Mouse (Mus musculus) hindbrain, embryonic 14.5 days (tissue): Measurements from ENCODE around the gene Ciao1. TPM values are rescaled to one million over a fixed set of nuclear protein-coding genes. Genes with fewer than 3 reads are reported as not detected.

Experiments used
- ATAC-seq: fragments of 200-750 bp; cut with Nextera tagmentation; 2 replicates; pipeline ENCODE4 v1.8.0; 2017; ENCODE audit warnings: moderate number of reproducible peaks, mild to moderate bottlenecking, moderate TSS enrichment, moderate library complexity; ENCODE audit not compliant: low FRiP score
- DNase-seq: peaks from one replicate; pipeline ENCODE4 v3.0.0-alpha.2; 2015; ENCODE audit warnings: low spot score
- H3K27ac ChIP-seq: fragments of 300-500 bp; sonication (generic); 2 replicates; pipeline ENCODE4 v1.5.1; 2014; ENCODE audit warnings: mild to moderate bottlenecking, moderate library complexity
- H3K27me3 ChIP-seq: fragments of 300-500 bp; sonication (generic); 2 replicates; pipeline ENCODE4 v1.6.1; 2014; ENCODE audit warnings: mild to moderate bottlenecking, low read length, mixed read lengths; ENCODE audit not compliant: control insufficient read depth, insufficient read depth
- H3K36me3 ChIP-seq: fragments of 300-500 bp; sonication (generic); replicated peaks from 2 replicates; pipeline ENCODE4 v1.6.1; 2014; ENCODE audit not compliant: control insufficient read depth, insufficient read depth
- H3K4me1 ChIP-seq: fragments of 300-500 bp; sonication (generic); replicated peaks from 2 replicates; pipeline ENCODE4 v1.6.1; 2014; ENCODE audit warnings: antibody characterized with exemption, low read length, mixed read lengths; ENCODE audit not compliant: control insufficient read depth, insufficient read depth
- H3K4me2 ChIP-seq: fragments of 300-500 bp; sonication (generic); replicated peaks from 2 replicates; pipeline ENCODE4 v1.6.1; 2014; ENCODE audit warnings: mild to moderate bottlenecking, moderate library complexity
- H3K4me3 ChIP-seq: fragments of 300-500 bp; sonication (generic); replicated peaks from 2 replicates; pipeline ENCODE4 v1.5.1; 2014; ENCODE audit warnings: mild to moderate bottlenecking, low read length
- H3K9ac ChIP-seq: fragments of 300-500 bp; sonication (generic); 2 replicates; pipeline ENCODE4 v1.6.1; 2014
- H3K9me3 ChIP-seq: fragments of 300-500 bp; sonication (generic); 2 replicates; pipeline ENCODE4 v1.6.1; 2016; ENCODE audit warnings: low read length; ENCODE audit not compliant: control insufficient read depth
- WGBS: fragments of 180-500 bp; shearing (Covaris S2); extraction: QIAGEN DNeasy Blood & Tissue Kit; methylation state at CpG from one replicate; pipeline ENCODE4 v1.1.7; 2014; 5-methylcytosine and 5-hydroxymethylcytosine counted together
- polyA plus RNA-seq: library from polyadenylated mRNA; unstranded; fragments of >200 nt; fragmentation: Nextera tagmentation; extraction: Ambion mirVana; gene quantifications from 2 replicates; pipeline ENCODE4 v1.2.1, GENCODE M21; 2014

Ciao1 gene
- polyA plus RNA-seq, 1 experiment from 2014 or later = 54.6 TPM

DNA sequence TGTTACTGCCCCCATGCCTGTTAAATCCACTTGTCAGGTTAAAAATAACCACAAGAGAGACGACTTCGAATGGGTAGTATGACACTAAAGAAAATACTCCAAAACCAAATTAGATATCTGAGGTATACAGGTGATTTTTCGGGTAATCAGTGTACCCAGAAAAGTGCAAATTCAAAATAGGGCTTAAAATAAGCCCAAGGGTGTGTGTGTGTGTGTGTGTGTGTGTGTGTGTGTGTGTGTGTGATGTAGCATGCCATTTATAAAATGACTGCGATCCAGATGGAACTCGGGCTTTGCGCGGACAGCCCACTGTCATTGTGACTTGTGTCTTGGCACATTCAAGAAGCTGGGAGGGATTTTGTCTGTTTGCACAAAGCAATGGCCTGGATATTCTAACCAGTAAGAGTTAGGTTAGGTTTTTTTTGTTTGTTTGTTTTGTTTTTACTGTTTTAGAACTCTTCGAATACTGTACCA is 23.5 kb upstream of the Ciao1 start:
- H3K27me3 ChIP-seq = no peaks in the 10 kb centered on the region
- 9% methylated on average over 8 of the region's 8 CpGs for WGBS
- H3K4me2 ChIP-seq = peak overlapping the region; percentile 82
- peak overlapping the region; percentile 87 for H3K9ac ChIP-seq
- DNase-seq = peak; percentile 28
- ATAC-seq = no peak
- peaks cover 21% of the 10 kb centered on the region for H3K4me1 ChIP-seq
- peak overlapping the region; percentile 91 for H3K27ac ChIP-seq
- H3K36me3 ChIP-seq = no peaks in the 10 kb centered on the region
- peak overlapping the region; percentile 85 for H3K4me3 ChIP-seq
- H3K9me3 ChIP-seq = no peaks in the 10 kb centered on the region

- Histone ChIP-seq H3K4me3 (peak overlapping the region; percentile 85), H3K27ac (peak overlapping the region; percentile 91), H3K4me1 (peaks cover 21% of the 10 kb centered on the region), H3K9ac (peak overlapping the region; percentile 87), H3K27me3 (no peaks in the 10 kb centered on the region), H3K9me3 (no peaks in the 10 kb centered on the region), H3K36me3 (no peaks in the 10 kb centered on the region), H3K4me2 (peak overlapping the region; percentile 82)
- peak; percentile 84 for DNase-seq
- under 1% methylated on average over 74 of the region's 75 CpGs for WGBS
- peak; percentile 94 for ATAC-seq
Measured at GRCm38 (mm10) chr2:127270300-127271041, 22.9 kb upstream of the Ciao1 start.

DNA sequence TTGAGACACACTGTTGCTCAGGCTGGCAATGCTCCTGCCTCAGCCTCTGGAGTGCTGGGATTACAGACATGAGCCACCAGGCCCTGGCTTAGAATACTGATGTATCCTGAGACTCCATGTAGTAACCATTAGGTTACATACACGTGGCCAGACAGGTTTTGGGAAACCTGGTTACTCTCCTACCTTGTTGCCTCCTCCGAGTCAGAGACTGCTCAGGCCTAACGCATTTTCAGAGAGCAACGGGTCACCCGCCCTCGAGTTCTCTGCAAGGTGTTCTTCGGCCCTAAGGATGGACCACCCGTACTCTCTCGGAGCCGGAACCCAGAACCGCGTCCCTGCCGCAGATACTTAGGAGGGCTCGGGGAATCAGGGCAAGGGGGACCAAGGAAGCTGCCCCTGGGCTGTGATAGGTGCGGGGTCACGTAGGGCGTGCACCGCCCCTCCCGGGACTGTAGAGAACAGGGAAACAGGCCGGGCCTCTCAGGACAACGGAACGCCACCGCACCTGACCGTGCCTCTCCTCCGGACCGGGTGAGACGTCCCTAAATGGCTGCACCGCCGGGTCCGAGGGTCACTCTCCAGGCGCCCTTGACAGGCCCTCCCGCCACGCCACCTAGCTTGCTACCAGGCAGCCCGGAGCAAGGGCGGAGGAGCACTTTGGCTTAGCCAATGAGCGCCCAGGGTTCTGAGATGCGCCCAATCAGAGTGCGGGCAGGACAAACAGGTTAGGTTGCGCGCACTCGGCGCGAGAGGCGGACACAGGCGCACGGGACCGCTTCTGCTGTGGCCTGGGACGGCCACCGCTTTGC is 22.1 kb upstream of the Ciao1 start, which contains the start of gene Stard7:
Gene Stard7 (plus strand): TSS at position 728 of the 809 bp plus-strand sequence.
- H3K4me1 ChIP-seq = peaks cover 17% of the 10 kb centered on the region
- no peaks in the 10 kb centered on the region for H3K9me3 ChIP-seq
- no peaks in the 10 kb centered on the region for H3K27me3 ChIP-seq
- peak; percentile 92 for DNase-seq
- ATAC-seq = peak; percentile 98
- under 1% methylated on average over 48 of the region's 49 CpGs for WGBS
- peak within 1 kb of the TSS; percentile 91 for H3K27ac ChIP-seq
- H3K4me2 ChIP-seq = peak within 1 kb of the TSS; percentile 82
- H3K9ac ChIP-seq = peak within 1 kb of the TSS; percentile 87
- H3K36me3 ChIP-seq = no peaks in the 10 kb centered on the region
- peak within 1 kb of the TSS; percentile 85 for H3K4me3 ChIP-seq

- no peak overlapping the region for H3K9ac ChIP-seq
- H3K4me3 ChIP-seq = no peak overlapping the region
- H3K4me1 ChIP-seq = peaks cover 13% of the 10 kb centered on the region
- no peak overlapping the region for H3K27ac ChIP-seq
- no peaks in the 10 kb centered on the region for H3K9me3 ChIP-seq
- no peaks in the 10 kb centered on the region for H3K36me3 ChIP-seq
- 36% methylated on average over 4 of the region's 4 CpGs for WGBS
- DNase-seq (no peak), ATAC-seq (no peak)
- H3K27me3 ChIP-seq = no peaks in the 10 kb centered on the region
- no peak overlapping the region for H3K4me2 ChIP-seq
Measured at GRCm38 (mm10) chr2:127267854-127268253, 20.2 kb upstream of the Ciao1 start.

DNA sequence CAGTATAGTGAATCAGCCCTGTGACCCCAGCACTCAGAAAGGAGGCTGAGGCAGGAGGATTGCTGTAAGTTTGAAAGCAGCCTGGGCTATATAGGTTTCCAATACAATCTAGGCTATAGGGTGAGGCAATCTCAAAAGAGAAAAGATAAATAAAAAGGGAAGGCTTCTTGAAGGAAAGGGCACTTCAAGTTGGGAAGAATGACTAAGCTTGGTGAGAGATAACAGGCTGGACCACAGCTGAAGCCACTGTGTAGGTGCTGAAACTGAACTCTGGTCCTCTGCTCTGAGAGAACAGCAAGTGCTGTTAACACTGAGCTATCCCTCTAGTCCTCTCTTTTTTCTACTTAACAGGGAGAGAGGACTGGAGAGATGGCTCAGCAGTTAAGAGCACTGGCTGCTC is 14.9 kb upstream of the Ciao1 start:
- H3K27ac ChIP-seq = no peak overlapping the region
- ATAC-seq = no peak
- no peaks in the 10 kb centered on the region for H3K9me3 ChIP-seq
- no peaks in the 10 kb centered on the region for H3K27me3 ChIP-seq
- H3K36me3 ChIP-seq = peaks cover 26% of the 10 kb centered on the region
- no peak overlapping the region for H3K4me3 ChIP-seq
- H3K4me2 ChIP-seq = no peak overlapping the region
- no peak overlapping the region for H3K9ac ChIP-seq
- no peaks in the 10 kb centered on the region for H3K4me1 ChIP-seq
- DNase-seq = no peak

DNA sequence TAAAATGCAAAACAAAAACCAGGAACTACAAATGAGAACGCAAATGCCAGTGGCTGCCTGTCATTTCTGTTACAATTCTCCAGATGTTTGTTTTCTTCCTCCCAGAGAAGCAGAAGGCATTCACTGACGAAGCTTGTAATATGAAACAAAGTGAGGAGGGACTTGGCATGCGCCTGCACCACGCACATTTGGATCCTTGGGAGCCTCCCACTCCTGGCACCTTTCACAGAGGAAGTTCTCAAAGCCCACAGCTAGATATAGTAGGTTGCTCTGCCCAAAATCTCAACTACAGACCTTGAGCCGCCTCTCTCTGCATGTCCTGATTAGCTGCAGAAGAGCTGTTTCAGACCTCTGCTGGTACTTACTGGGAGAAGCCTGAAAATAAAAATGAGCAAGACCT is 11.7 kb upstream of the Ciao1 start:
- Histone ChIP-seq H3K27me3 (no peaks in the 10 kb centered on the region), H3K4me2 (no peak overlapping the region), H3K36me3 (peaks cover 48% of the 10 kb centered on the region), H3K4me1 (no peaks in the 10 kb centered on the region), H3K9ac (no peak overlapping the region), H3K4me3 (no peak overlapping the region), H3K9me3 (no peaks in the 10 kb centered on the region), H3K27ac (no peak overlapping the region)
- 89% methylated on average over 5 of the region's 5 CpGs for WGBS
- DNase-seq (no peak), ATAC-seq (no peak)

GRCm38 (mm10) chr2:127255294-127255693 is 7.7 kb upstream of the Ciao1 start:
- Histone ChIP-seq H3K27ac (no peak overlapping the region), H3K4me1 (no peaks in the 10 kb centered on the region), H3K9ac (no peak overlapping the region), H3K4me3 (no peak overlapping the region), H3K4me2 (no peak overlapping the region), H3K36me3 (peaks cover 53% of the 10 kb centered on the region), H3K9me3 (no peaks in the 10 kb centered on the region), H3K27me3 (no peaks in the 10 kb centered on the region)
- DNase-seq (no peak), ATAC-seq (no peak)
- 95% methylated on average over 6 of the region's 6 CpGs for WGBS

DNA sequence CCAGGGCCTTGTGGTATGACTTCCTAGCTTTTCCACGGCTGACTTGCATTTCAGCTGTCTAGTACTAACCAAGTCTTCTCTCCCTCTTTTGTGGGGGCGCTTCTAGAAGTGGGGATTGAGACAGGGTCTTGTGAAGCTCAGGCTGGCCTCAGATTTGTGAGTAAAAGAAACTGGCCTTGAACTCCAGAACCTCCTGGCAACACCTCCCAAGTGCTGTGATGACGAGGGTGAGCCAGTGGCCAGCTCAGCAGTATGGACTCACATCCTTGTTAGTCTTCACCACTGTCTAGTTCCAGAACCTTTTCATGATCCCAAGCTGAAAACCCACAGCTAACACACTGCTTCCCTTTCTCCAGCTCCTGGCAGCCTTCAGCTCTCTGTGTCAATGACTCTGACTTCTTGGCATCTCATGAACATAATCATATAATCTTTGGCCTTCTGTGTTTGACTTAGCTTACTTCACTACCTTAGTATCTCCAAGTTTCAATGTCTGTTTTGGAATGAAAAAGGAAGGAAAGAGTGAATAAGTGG is 7.1 kb upstream of the Ciao1 start:
- Histone ChIP-seq H3K9ac (no peak overlapping the region), H3K4me1 (no peaks in the 10 kb centered on the region), H3K36me3 (peaks cover 49% of the 10 kb centered on the region), H3K9me3 (no peaks in the 10 kb centered on the region), H3K4me2 (no peak overlapping the region), H3K4me3 (no peak overlapping the region), H3K27me3 (no peaks in the 10 kb centered on the region), H3K27ac (no peak overlapping the region)
- DNase-seq = no peak
- ATAC-seq = no peak
- 87% methylated on average over 3 of the region's 3 CpGs for WGBS

DNA sequence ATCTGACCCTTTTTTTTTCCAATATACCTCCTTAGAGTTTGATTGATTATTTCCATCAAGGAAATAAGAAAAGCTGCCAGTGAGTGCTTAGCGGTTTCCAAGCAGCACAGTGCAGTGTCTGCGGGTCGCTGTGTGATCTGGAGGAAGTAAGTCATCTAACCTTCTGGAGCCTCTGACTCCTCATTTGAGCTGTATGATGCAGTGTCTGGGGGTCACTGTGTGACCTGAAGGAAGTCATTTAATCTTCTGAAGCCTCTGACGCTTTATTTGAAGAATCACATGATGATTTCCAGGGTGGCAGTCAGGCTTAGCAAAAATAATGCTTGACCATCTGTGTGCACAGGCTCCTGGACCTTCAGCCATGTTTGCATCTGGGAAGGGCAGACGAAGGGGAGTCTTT is 5.2 kb upstream of the Ciao1 start:
- 73% methylated on average over 5 of the region's 5 CpGs for WGBS
- Histone ChIP-seq H3K9me3 (no peaks in the 10 kb centered on the region), H3K4me3 (no peak overlapping the region), H3K9ac (no peak overlapping the region), H3K4me1 (peaks cover 8% of the 10 kb centered on the region), H3K36me3 (peaks cover 31% of the 10 kb centered on the region), H3K4me2 (no peak overlapping the region), H3K27ac (no peak overlapping the region), H3K27me3 (no peaks in the 10 kb centered on the region)
- ATAC-seq = no peak
- no peak for DNase-seq
